Mouse (Mus musculus) hindbrain, embryonic 15.5 days (tissue): ENCODE results near the gene Crlf3. TPM values are rescaled to one million over a fixed set of nuclear protein-coding genes. Genes with fewer than 3 reads are reported as not detected.

Experiments
- ATAC-seq: fragments of 200-750 bp; cut with Nextera tagmentation; 2 replicates; pipeline ENCODE4 v1.8.0; 2017; ENCODE audit warnings: low read depth, moderate number of reproducible peaks, moderate TSS enrichment; ENCODE audit not compliant: low FRiP score
- H3K27ac ChIP-seq: fragments of 300-500 bp; sonication (generic); replicated peaks from 2 replicates; pipeline ENCODE4 v1.5.1; 2015; ENCODE audit warnings: mild to moderate bottlenecking, inconsistent platforms
- H3K27me3 ChIP-seq: fragments of 300-500 bp; sonication (generic); 2 replicates; pipeline ENCODE4 v1.6.1; 2015; ENCODE audit warnings: control low read depth, inconsistent platforms
- H3K36me3 ChIP-seq: fragments of 300-500 bp; sonication (generic); 2 replicates; pipeline ENCODE4 v1.6.1; 2015; ENCODE audit warnings: control low read depth, inconsistent platforms
- H3K4me1 ChIP-seq: fragments of 300-500 bp; sonication (generic); replicated peaks from 2 replicates; pipeline ENCODE4 v1.6.1; 2015; ENCODE audit warnings: control low read depth, inconsistent platforms
- H3K4me2 ChIP-seq: fragments of 300-500 bp; sonication (generic); 2 replicates; pipeline ENCODE4 v1.6.1; 2015; ENCODE audit warnings: moderate library complexity, mild to moderate bottlenecking, inconsistent platforms
- H3K4me3 ChIP-seq: fragments of 300-500 bp; sonication (generic); 2 replicates; pipeline ENCODE4 v1.5.1; 2015; ENCODE audit warnings: mild to moderate bottlenecking, inconsistent platforms
- H3K9ac ChIP-seq: fragments of 300-500 bp; sonication (generic); 2 replicates; pipeline ENCODE4 v1.6.1; 2015; ENCODE audit warnings: inconsistent platforms
- H3K9me3 ChIP-seq: fragments of 300-500 bp; sonication (generic); 2 replicates; pipeline ENCODE4 v1.6.1; 2016; ENCODE audit warnings: control low read depth, inconsistent platforms
- WGBS: fragments of 180-500 bp; shearing (Covaris S2); methylation state at CpG from one replicate; pipeline ENCODE4 v1.1.7; 2015; 5-methylcytosine and 5-hydroxymethylcytosine counted together
- polyA plus RNA-seq: library from polyadenylated mRNA; unstranded; fragments of >200 nt; fragmentation: Nextera tagmentation; extraction: Ambion mirVana; gene quantifications from 2 replicates; pipeline ENCODE4 v1.2.1, GENCODE M21; 2015

The Crlf3 gene
- polyA plus RNA-seq = 12.3 and 13.3 TPM in 2 replicates

DNA sequence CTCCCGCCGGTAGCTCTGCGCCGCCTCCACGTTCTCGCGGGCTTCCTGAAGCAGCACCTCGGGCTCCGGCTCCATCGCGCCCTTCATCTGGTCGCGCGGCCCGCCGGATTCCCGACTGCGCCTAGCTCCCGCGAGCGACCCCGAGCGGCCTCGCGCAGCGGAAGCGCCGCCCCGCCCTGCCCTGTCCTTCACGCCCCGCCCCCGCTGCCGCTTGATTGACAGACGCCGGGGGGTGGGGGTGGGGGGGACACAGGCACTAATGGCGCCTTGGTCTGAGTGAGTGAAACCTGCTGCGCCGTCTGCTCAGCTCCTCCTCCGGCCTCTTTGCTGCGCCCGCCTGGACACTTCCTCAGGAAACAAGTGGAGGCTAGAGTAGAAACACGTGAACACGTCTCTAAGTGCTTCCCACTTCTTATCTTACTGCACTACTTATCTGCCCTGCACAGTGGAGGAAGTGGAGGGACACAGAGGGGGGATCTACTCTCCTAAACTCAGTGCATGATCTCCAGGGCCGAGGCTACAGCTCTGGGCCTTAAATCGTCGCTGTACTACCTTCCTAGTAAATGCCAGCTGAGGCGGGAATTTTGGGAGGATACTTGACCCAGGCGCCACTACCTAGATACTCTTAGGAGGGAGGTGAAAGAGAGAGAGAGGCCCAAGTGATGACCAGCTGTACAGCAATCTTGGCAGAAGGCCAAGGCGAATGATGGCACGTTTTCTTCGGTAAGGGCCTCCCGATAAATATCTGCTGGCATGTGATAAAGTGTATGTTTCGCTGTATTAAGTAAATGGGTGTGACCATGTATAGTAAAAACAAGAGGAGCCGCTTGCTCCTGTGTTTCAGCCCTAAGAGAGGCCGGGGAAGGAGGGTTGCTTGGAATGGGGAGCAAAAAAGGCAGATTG lies at the start of gene Crlf3:
Crlf3 (minus strand) TSS at position 166 of the 903 bp plus-strand sequence.
- peak; percentile 94 for ATAC-seq
- no peaks in the 10 kb centered on the region for H3K27me3 ChIP-seq
- H3K4me3 ChIP-seq = peak within 1 kb of the TSS; percentile 67
- H3K36me3 ChIP-seq = no peaks in the 10 kb centered on the region
- peak within 1 kb of the TSS; percentile 67 for H3K4me2 ChIP-seq
- WGBS = 6% methylated on average over 55 of the region's 55 CpGs
- peaks cover 16% of the 10 kb centered on the region for H3K4me1 ChIP-seq
- H3K9me3 ChIP-seq = no peaks in the 10 kb centered on the region
- peak within 1 kb of the TSS; percentile 67 for H3K9ac ChIP-seq
- H3K27ac ChIP-seq = peak within 1 kb of the TSS; percentile 77

DNA sequence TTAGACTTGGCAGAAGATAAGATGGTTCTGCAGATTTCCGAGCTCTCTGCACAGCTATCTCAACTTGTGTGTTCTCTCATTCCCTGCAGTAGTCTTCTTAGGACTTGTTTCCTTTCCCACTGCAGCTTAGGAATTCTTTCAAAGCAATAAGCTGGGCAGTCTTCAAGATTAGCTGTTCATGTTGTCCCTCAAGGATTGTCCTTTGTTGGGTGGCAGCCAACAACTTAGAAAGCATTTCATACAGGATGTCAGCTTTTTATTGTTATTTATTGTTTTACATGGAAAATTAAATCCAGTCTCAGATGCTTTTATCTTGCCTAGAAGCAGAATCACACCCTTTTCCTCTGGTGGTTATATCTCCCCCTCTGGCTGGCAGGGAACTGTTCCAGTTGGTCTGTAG lies 35.6 kb upstream of the Crlf3 start:
- H3K4me3 ChIP-seq = no peak overlapping the region
- no peaks in the 10 kb centered on the region for H3K4me1 ChIP-seq
- H3K9me3 ChIP-seq = no peaks in the 10 kb centered on the region
- H3K9ac ChIP-seq = no peak overlapping the region
- H3K36me3 ChIP-seq = peaks cover 40% of the 10 kb centered on the region
- ATAC-seq = no peak
- no peaks in the 10 kb centered on the region for H3K27me3 ChIP-seq
- 85% methylated on average over 1 of the region's 1 CpGs for WGBS
- H3K4me2 ChIP-seq = no peak overlapping the region
- H3K27ac ChIP-seq = no peak overlapping the region

GRCm38 (mm10) chr11:80104407-80104806 lies 23.6 kb upstream of the Crlf3 start:
- H3K27me3 ChIP-seq = no peaks in the 10 kb centered on the region
- no peak overlapping the region for H3K9ac ChIP-seq
- no peak for ATAC-seq
- no peak overlapping the region for H3K4me2 ChIP-seq
- no peaks in the 10 kb centered on the region for H3K4me1 ChIP-seq
- peaks cover 30% of the 10 kb centered on the region for H3K36me3 ChIP-seq
- H3K9me3 ChIP-seq = no peaks in the 10 kb centered on the region
- no peak overlapping the region for H3K27ac ChIP-seq
- 97% methylated on average over 1 of the region's 1 CpGs for WGBS
- no peak overlapping the region for H3K4me3 ChIP-seq

DNA sequence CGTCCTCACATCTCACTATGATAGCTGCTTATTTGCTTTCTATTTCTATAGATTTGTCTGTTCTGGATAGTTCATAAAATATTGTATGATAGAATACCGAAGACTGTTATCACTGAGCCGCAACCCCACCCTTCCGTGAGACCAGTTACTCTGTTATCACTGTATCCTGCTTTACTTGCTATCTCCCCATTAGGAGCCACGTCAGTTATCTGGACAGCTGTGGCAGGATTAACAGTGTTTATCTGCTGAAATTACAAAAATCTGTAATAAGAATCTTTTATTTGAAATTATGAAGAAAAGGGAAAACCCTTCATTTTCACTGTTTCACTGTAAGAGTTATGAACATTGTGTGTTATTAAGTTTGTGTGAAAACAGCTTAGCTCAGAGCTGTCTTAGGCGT lies 20.5 kb upstream of the Crlf3 start:
- no peaks in the 10 kb centered on the region for H3K9me3 ChIP-seq
- WGBS = 97% methylated on average over 6 of the region's 6 CpGs
- no peak overlapping the region for H3K27ac ChIP-seq
- peaks cover 25% of the 10 kb centered on the region for H3K36me3 ChIP-seq
- no peak overlapping the region for H3K4me3 ChIP-seq
- no peaks in the 10 kb centered on the region for H3K4me1 ChIP-seq
- H3K27me3 ChIP-seq = no peaks in the 10 kb centered on the region
- ATAC-seq = no peak
- H3K4me2 ChIP-seq = no peak overlapping the region
- H3K9ac ChIP-seq = no peak overlapping the region

DNA sequence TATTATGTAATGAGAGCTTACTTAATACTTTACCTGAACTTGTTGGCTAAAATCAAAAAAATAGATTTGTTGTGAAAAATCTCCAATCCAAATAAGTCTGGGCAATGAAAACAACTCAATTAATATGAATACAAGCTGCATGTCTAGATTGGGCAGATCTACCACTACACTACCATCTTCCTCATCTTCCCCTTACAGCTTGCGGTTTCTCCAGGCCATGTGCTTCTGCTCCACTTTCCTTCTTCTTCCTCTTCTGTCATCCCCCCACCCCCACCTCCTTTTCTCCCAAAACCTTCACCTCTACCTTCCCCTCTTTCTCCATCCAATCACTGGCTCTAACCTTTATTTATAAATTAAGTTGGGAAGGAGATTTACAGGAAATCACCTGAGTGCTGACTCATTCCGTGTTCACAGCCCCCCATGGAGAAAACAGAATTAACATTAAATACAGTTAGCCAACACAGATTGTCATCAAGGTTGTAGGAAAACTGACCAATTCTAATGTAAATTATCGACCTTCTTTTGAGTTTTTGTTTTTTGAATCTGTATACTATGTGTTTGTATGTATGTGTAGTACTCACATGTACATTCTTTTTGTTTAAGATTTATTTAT lies 17.8 kb upstream of the Crlf3 start:
- no peak overlapping the region for H3K4me2 ChIP-seq
- WGBS = 96% methylated on average over 3 of the region's 3 CpGs
- H3K9me3 ChIP-seq = no peaks in the 10 kb centered on the region
- H3K27ac ChIP-seq = no peak overlapping the region
- no peaks in the 10 kb centered on the region for H3K27me3 ChIP-seq
- no peaks in the 10 kb centered on the region for H3K4me1 ChIP-seq
- no peak for ATAC-seq
- peaks cover 21% of the 10 kb centered on the region for H3K36me3 ChIP-seq
- H3K4me3 ChIP-seq = no peak overlapping the region
- H3K9ac ChIP-seq = no peak overlapping the region

DNA sequence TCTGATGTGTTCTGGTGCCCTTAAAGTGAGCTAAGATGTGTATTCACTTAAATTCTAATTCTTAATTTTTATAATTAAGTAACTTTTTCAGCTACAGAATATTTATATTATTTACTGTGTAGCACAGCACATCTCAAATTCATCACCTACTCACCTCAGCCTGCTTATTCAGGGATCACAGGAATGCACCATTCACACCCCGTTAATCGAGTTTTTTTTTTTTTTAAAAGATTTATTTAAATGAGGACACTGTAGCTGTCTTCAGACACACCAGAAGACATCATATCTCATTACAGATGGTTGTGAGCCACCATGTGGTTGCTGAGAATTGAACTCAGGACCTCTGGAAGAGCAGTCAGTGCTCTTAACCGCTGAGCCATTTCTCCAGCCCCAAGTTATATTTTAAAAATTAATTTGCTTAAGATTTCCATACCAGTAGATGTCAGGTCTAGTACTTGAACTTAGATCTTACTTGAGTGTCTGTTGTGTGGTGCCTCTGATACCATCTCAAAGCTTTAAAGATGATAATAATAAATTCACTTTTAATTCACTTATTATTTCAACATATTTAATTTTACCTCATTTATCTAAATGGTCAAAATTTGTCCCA lies 9.9 kb upstream of the Crlf3 start:
- WGBS = 59% methylated on average over 3 of the region's 3 CpGs
- Histone ChIP-seq H3K9me3 (no peaks in the 10 kb centered on the region), H3K4me1 (peaks cover 11% of the 10 kb centered on the region), H3K4me2 (peak overlapping the region; percentile 86), H3K27ac (no peak overlapping the region), H3K9ac (no peak overlapping the region), H3K27me3 (no peaks in the 10 kb centered on the region), H3K4me3 (peak overlapping the region; percentile 85), H3K36me3 (no peaks in the 10 kb centered on the region)
- ATAC-seq = no peak

GRCm38 (mm10) chr11:80089817-80090214 lies 9.0 kb upstream of the Crlf3 start:
- no peaks in the 10 kb centered on the region for H3K9me3 ChIP-seq
- WGBS = 1% methylated on average over 14 of the region's 14 CpGs
- no peak overlapping the region for H3K27ac ChIP-seq
- no peak for ATAC-seq
- H3K4me3 ChIP-seq = peak overlapping the region; percentile 85
- H3K4me2 ChIP-seq = peak overlapping the region; percentile 86
- H3K4me1 ChIP-seq = peaks cover 11% of the 10 kb centered on the region
- no peaks in the 10 kb centered on the region for H3K36me3 ChIP-seq
- peak overlapping the region; percentile 59 for H3K9ac ChIP-seq
- H3K27me3 ChIP-seq = no peaks in the 10 kb centered on the region

DNA sequence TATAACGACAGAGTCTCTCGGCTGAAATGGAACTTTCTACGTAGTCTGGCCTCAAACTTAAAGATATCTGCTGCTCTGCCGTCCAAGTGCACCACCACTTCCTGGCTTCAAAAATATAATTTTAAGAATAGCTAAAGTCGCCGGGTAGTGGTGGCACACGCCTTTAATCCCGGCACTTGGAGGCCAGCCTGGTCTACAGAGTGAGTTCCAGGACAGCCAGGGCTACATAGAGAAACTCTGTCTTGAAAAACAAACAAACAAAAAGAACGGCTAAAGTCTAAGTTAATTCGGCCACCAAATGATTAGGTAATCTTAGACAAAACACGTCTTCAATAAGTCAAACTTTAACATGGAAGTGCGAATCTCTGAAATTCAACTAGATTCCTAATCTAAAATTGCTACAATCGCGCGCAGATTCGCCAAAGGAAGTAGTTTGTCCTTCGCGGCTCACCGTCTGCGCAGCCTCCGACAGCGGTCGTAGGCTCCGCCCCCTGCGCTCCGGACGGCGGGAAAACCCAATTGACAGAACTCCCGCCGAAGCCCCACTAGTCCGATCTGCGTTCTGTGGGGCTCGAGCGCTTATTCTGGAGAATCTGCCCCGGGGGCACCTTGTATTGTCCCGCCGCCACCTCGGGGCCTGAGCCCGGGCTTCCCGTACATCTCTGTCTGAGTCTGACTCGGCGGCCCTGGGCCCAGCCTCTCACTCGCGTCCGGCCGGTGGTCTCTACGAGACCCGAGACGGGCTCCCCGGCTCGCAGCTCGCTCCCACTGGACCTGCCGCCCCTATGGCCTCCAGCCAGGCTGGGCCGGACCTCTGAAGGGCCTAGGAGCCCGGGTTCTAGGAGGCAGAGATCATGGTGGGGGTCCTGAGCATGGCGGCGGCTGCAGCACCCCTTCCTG lies 8.4 kb upstream of the Crlf3 start, which contains the start of gene Atad5:
Atad5 (plus strand) TSS at position 484 of the 900 bp plus-strand sequence.
- Histone ChIP-seq H3K27me3 (no peaks in the 10 kb centered on the region), H3K4me2 (peak within 1 kb of the TSS; percentile 86), H3K27ac (no peak within 1 kb of the TSS), H3K9ac (peak within 1 kb of the TSS; percentile 59), H3K9me3 (no peaks in the 10 kb centered on the region), H3K36me3 (no peaks in the 10 kb centered on the region), H3K4me3 (peak within 1 kb of the TSS; percentile 85), H3K4me1 (peaks cover 11% of the 10 kb centered on the region)
- 5% methylated on average over 57 of the region's 57 CpGs for WGBS
- peak; percentile 87 for ATAC-seq

DNA sequence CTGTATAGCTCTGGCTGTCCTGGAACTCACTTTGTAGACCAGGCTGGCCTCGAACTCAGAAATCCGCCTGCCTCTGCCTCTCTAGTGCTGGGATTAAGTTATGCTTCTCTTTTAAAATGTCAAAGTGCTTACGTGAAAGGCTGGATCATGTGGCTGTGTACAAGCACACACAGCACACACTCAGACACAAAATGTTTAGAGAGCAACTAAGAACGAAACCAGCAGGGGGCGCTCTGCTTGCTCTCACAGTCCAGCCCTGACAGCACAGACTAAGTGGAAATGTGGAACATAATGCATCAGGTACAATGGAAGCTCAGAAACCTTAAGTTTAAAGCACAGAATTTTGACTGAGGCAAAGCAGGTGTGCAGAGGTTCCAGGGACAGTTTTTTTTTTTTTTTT lies 6.1 kb upstream of the Crlf3 start:
- Histone ChIP-seq H3K36me3 (no peaks in the 10 kb centered on the region), H3K27me3 (no peaks in the 10 kb centered on the region), H3K9ac (no peak overlapping the region), H3K27ac (no peak overlapping the region), H3K4me1 (peaks cover 11% of the 10 kb centered on the region), H3K9me3 (no peaks in the 10 kb centered on the region), H3K4me2 (no peak overlapping the region), H3K4me3 (no peak overlapping the region)
- ATAC-seq = peak; percentile 71; the same call in 1 of the 2 replicates
- 10% methylated on average over 5 of the region's 5 CpGs for WGBS

GRCm38 (mm10) chr11:80085356-80086055 lies 4.7 kb upstream of the Crlf3 start:
- 78% methylated on average over 6 of the region's 6 CpGs for WGBS
- no peaks in the 10 kb centered on the region for H3K27me3 ChIP-seq
- ATAC-seq = no peak
- H3K9me3 ChIP-seq = no peaks in the 10 kb centered on the region
- no peak overlapping the region for H3K4me2 ChIP-seq
- H3K36me3 ChIP-seq = no peaks in the 10 kb centered on the region
- H3K27ac ChIP-seq = no peak overlapping the region
- no peak overlapping the region for H3K9ac ChIP-seq
- no peak overlapping the region for H3K4me3 ChIP-seq
- peaks cover 15% of the 10 kb centered on the region for H3K4me1 ChIP-seq

DNA sequence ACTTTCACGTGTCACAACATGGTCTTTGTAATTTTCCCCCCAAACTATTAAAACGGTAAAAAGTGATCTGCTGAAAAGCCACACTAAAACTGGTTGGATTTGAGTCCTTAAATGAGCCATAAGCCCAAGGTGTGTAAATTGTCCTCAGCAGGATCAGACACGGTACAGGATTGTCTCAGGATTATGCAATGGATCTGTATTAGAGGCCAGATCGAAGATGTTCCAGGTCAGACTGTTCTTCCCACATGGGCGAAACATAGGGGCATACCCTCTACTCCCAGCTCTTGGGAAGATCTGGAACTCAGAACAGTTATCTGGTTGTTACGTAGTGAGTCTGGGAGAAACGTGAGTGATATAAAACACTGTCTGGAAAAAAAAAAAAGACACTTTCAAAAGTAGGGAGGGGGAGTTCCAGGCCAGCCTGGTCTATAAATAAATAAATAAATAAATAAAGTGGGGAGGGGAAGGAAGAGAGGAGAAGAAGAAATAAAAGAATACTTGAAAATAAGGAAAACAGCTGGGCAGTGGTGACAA lies 1.1 kb upstream of the Crlf3 start:
- H3K27me3 ChIP-seq = no peaks in the 10 kb centered on the region
- 90% methylated on average over 7 of the region's 7 CpGs for WGBS
- H3K9ac ChIP-seq = no peak overlapping the region
- H3K36me3 ChIP-seq = no peaks in the 10 kb centered on the region
- ATAC-seq = no peak
- H3K4me2 ChIP-seq = 0 out of 2 replicates have a peak overlapping the region, but pooled peaks have one; percentile 67
- H3K27ac ChIP-seq = no peak overlapping the region
- no peaks in the 10 kb centered on the region for H3K9me3 ChIP-seq
- H3K4me1 ChIP-seq = peaks cover 16% of the 10 kb centered on the region
- H3K4me3 ChIP-seq = no peak overlapping the region
